Mouse (Mus musculus): ENCODE measurements around the gene Gadd45b. TPM values are rescaled to one million over a fixed set of nuclear protein-coding genes. Genes with fewer than 3 reads are reported as not detected.
A peak's percentile ranks its signal among the peaks of the same experiment; 100 is the strongest.

Gene Gadd45b
- total and polyA plus RNA-seq, 3 experiments = 10.0 to 13.9 (median 10.9) TPM

DNA sequence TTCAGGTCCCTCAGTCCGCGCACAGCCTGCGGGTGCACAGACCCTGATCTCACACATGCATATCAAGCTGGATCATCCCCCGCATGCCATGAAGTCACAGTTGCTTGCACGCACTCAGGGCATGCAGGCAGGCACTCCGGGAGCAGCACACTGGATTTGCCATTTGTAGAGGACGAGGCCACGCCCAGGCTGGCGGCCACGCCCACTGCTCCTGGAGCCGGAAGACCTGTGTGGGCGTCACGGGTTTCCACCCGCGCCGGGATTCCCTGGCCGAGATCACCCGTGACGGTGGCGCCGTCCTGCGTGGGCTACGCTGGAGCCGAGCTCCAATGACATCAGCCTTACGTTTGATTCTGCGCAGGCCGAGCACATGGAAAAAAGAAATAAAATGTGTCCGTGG, 9.8 kb downstream of the Gadd45b start:
- Histone ChIP-seq H3K9ac (ENCODE audit: low read depth, low read length) (peak overlapping the region; percentile 53), H3K79me2 (replicated peaks; ENCODE audit: control insufficient read depth, insufficient read depth, low read length) (no peaks in the 10 kb centered on the region), H3K27me3 (ENCODE audit: control insufficient read depth, insufficient read depth, low read length) (no peaks in the 10 kb centered on the region), H3K27ac (peak overlapping the region; percentile 92), H3K36me3 (ENCODE audit: control insufficient read depth, insufficient read depth, low read length) (no peaks in the 10 kb centered on the region), H3K4me3 (peak overlapping the region; percentile 31), H3K4me1 (ENCODE audit: control insufficient read depth, insufficient read depth, low read length) (peaks cover 31% of the 10 kb centered on the region)
- 1% methylated on average over 28 of the region's 28 CpGs for WGBS
- no peak; the same call in 1 of the 2 replicates for TF ChIP-seq EP300 (IDR thresholded peaks at IDR 0.05; ENCODE audit: insufficient read depth, low read depth, low read length)
- TF ChIP-seq CTCF (IDR thresholded peaks at IDR 0.05) = no peak
- TF ChIP-seq POLR2A (IDR thresholded peaks at IDR 0.05; ENCODE audit: insufficient read depth, low read depth, low read length) = peak; percentile 53; the same call in 1 of the 2 replicates
- intact Hi-C loops (cut with DNase I) = no loop called here
- DNase-seq = peak; percentile 88

DNA sequence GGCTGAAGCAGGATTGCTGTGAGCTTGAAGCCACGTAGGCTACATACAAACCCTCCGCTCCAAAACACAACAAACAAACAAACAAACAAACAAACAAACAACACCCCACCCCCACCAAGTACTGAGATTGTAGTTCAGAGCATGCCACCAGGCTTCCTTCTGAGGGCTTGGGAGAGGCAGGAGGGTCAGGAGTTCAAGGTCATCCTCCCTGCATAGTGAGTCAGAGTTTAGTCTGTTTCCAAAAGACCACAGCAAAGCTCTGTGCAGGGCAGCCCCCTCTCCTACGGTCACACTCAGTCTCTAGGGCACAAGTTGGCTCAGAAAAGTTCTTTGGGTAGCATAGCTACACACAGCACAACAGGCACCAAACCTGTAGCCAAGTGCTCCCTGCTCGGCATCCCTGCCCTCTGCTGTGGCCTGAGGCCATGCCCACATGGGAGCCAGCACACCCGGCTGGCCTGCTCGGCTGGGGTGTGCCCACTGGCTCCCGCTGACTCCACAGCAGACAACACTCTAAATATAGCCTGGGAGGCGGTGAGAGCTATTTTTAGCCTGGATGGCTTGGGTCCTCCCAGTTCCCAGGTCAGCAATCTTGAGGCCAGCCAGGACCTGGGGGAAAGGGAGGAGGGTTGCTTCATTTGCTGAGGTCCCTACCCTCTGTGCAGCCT, 10.6 kb downstream of the Gadd45b start:
- Histone ChIP-seq H3K79me2 (replicated peaks; ENCODE audit: control insufficient read depth, insufficient read depth, low read length) (no peaks in the 10 kb centered on the region), H3K36me3 (ENCODE audit: control insufficient read depth, insufficient read depth, low read length) (no peaks in the 10 kb centered on the region), H3K27ac (peak overlapping the region; percentile 92), H3K4me1 (ENCODE audit: control insufficient read depth, insufficient read depth, low read length) (peaks cover 31% of the 10 kb centered on the region), H3K9ac (ENCODE audit: low read depth, low read length) (peak overlapping the region; percentile 53; the same call in 1 of the 2 replicates), H3K27me3 (ENCODE audit: control insufficient read depth, insufficient read depth, low read length) (no peaks in the 10 kb centered on the region), H3K4me3 (no peak overlapping the region)
- peak; percentile 74 to 88 for DNase-seq
- 12% methylated on average over 8 of the region's 8 CpGs for WGBS
- intact Hi-C loops (cut with DNase I) = no loop called here
- TF ChIP-seq CTCF (IDR thresholded peaks at IDR 0.05) (no peak), EP300 (IDR thresholded peaks at IDR 0.05; ENCODE audit: insufficient read depth, low read depth, low read length) (peak; percentile 72)

GRCm38 (mm10) chr10:80940988-80941347, 11.1 kb downstream of the Gadd45b start:
- no peaks in the 10 kb centered on the region for H3K36me3 ChIP-seq (ENCODE audit: control insufficient read depth, insufficient read depth, low read length)
- 5% methylated on average over 2 of the region's 2 CpGs for WGBS
- H3K4me3 ChIP-seq = no peak overlapping the region
- intact Hi-C loops (cut with DNase I) = no loop called here
- H3K79me2 ChIP-seq (replicated peaks; ENCODE audit: control insufficient read depth, insufficient read depth, low read length) = no peaks in the 10 kb centered on the region
- H3K27me3 ChIP-seq (ENCODE audit: control insufficient read depth, insufficient read depth, low read length) = no peaks in the 10 kb centered on the region
- peak overlapping the region; percentile 43; the same call in 1 of the 2 replicates for H3K9ac ChIP-seq (ENCODE audit: low read depth, low read length)
- peaks cover 30% of the 10 kb centered on the region for H3K4me1 ChIP-seq (ENCODE audit: control insufficient read depth, insufficient read depth, low read length)
- peak overlapping the region; percentile 92 for H3K27ac ChIP-seq
- DNase-seq = no peak
- TF ChIP-seq POLR2A (IDR thresholded peaks at IDR 0.05; ENCODE audit: insufficient read depth, low read depth, low read length) (peak; percentile 58), CTCF (IDR thresholded peaks at IDR 0.05) (no peak), EP300 (IDR thresholded peaks at IDR 0.05; ENCODE audit: insufficient read depth, low read depth, low read length) (no peak)

DNA sequence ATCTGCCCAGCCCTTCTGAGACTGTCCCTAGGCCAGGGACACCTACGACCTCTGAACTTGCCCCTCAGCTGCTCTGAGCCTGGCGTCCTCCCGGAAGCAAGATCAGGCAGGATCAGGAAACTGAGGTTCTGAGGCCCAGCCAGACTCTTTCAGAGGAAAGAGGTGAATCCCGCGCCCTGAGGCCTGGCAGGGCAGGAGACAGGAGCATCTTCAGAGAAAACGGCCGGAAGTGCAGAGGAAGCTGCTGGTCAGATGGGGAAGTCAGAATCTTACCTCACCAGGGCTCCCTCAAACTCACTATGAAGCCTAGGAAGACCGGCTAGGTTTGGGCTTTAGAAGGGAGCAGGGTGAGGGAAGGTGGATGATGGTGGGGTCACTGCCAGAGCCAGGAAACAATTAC, 13.0 kb downstream of the Gadd45b start:
- Histone ChIP-seq H3K27ac (no peak overlapping the region), H3K79me2 (replicated peaks; ENCODE audit: control insufficient read depth, insufficient read depth, low read length) (no peaks in the 10 kb centered on the region), H3K4me1 (ENCODE audit: control insufficient read depth, insufficient read depth, low read length) (peaks cover 24% of the 10 kb centered on the region), H3K9ac (ENCODE audit: low read depth, low read length) (no peak overlapping the region), H3K27me3 (ENCODE audit: control insufficient read depth, insufficient read depth, low read length) (no peaks in the 10 kb centered on the region), H3K4me3 (no peak overlapping the region), H3K36me3 (ENCODE audit: control insufficient read depth, insufficient read depth, low read length) (no peaks in the 10 kb centered on the region)
- DNase-seq = no peak
- WGBS = 64% methylated on average over 8 of the region's 8 CpGs
- no peak for TF ChIP-seq POLR2A (IDR thresholded peaks at IDR 0.05; ENCODE audit: insufficient read depth, low read depth, low read length)
- intact Hi-C loops (cut with DNase I) = no loop called here

- H3K79me2 ChIP-seq (replicated peaks; ENCODE audit: control insufficient read depth, insufficient read depth, low read length) = no peaks in the 10 kb centered on the region
- no peaks in the 10 kb centered on the region for H3K27me3 ChIP-seq (ENCODE audit: control insufficient read depth, insufficient read depth, low read length)
- no peak overlapping the region for H3K9ac ChIP-seq (ENCODE audit: low read depth, low read length)
- TF ChIP-seq EP300 (IDR thresholded peaks at IDR 0.05; ENCODE audit: insufficient read depth, low read depth, low read length) (no peak), CTCF (IDR thresholded peaks at IDR 0.05) (no peak), POLR2A (IDR thresholded peaks at IDR 0.05; ENCODE audit: insufficient read depth, low read depth, low read length) (no peak)
- peaks cover 28% of the 10 kb centered on the region for H3K4me1 ChIP-seq (ENCODE audit: control insufficient read depth, insufficient read depth, low read length)
- no peak overlapping the region for H3K4me3 ChIP-seq
- 43% methylated on average over 9 of the region's 9 CpGs for WGBS
- no peaks in the 10 kb centered on the region for H3K36me3 ChIP-seq (ENCODE audit: control insufficient read depth, insufficient read depth, low read length)
- no peak for DNase-seq
- intact Hi-C loops (cut with DNase I) = no loop called here
- H3K27ac ChIP-seq = no peak overlapping the region
Measured at GRCm38 (mm10) chr10:80943701-80944100, 13.8 kb downstream of the Gadd45b start.

GRCm38 (mm10) chr10:80944231-80944630, 14.4 kb downstream of the Gadd45b start:
- Histone ChIP-seq H3K36me3 (ENCODE audit: control insufficient read depth, insufficient read depth, low read length) (no peaks in the 10 kb centered on the region), H3K79me2 (replicated peaks; ENCODE audit: control insufficient read depth, insufficient read depth, low read length) (no peaks in the 10 kb centered on the region), H3K4me1 (ENCODE audit: control insufficient read depth, insufficient read depth, low read length) (peaks cover 27% of the 10 kb centered on the region), H3K27ac (no peak overlapping the region), H3K27me3 (ENCODE audit: control insufficient read depth, insufficient read depth, low read length) (no peaks in the 10 kb centered on the region), H3K9ac (ENCODE audit: low read depth, low read length) (no peak overlapping the region), H3K4me3 (no peak overlapping the region)
- TF ChIP-seq POLR2A (IDR thresholded peaks at IDR 0.05; ENCODE audit: insufficient read depth, low read depth, low read length) = no peak
- no peak for TF ChIP-seq EP300 (IDR thresholded peaks at IDR 0.05; ENCODE audit: insufficient read depth, low read depth, low read length)
- no peak for TF ChIP-seq CTCF (IDR thresholded peaks at IDR 0.05)
- DNase-seq = no peak
- 87% methylated on average over 5 of the region's 5 CpGs for WGBS
- intact Hi-C loops (cut with DNase I) = no loop called here
